Mouse (Mus musculus): ENCODE measurements around the gene Eml6.

GRCm38 (mm10) chr11:29747365-29747764 lies 278.5 kb downstream of the Eml6 start:
- no peak for TF ChIP-seq POLR2A (IDR thresholded peaks at IDR 0.05; ENCODE audit: control insufficient read depth, extremely low read depth, insufficient read depth, low read length, poor library complexity)
- TF ChIP-seq CTCF (IDR thresholded peaks at IDR 0.05; ENCODE audit: borderline replicate concordance, control insufficient read depth, extremely low read depth, insufficient read depth, low read length, poor library complexity), result no peak
